In the genomic region with DNA sequence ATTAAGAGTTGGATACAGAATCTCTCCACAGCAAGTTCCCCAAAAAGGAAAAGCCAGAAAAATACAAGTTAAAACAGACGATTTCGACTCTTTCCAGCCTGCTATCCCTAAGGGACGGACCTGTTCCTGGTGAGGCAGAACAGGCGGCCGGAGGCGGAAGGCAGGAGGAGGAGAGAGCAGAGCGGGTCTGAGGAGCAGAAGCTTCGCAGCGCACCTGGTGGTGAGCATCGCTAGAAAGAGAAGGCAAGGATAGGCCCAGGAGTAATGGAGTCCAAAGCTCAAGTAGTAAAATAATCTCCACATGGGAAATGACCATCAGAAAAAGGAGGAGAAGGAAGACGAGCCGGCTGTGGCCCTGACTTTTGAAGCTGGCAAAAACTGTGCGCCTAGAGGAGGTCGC, we compare ENCODE assay signal across 20 mouse cellular contexts. TPM values are rescaled to one million over a fixed set of nuclear protein-coding genes. Genes with fewer than 3 reads are reported as not detected.
DNase-seq lines count a peak whose midpoint lies in the region; ATAC-seq and TF ChIP-seq lines count a peak whose summit lies in the region.
"Had no signal": no experiment of that assay in that cellular context is flagged by ENCODE, and none has a peak within 500 bp of the region (broad histone marks: within the 10 kb centered on the region; RNA-seq: fewer than 3 reads in every experiment).

No protein-coding gene starts in this region.

- H3K4me1 ChIP-seq in heart, embryonic 12.5 days (replicated peaks) = no peaks in the 10 kb centered on the region
- no peaks in the 10 kb centered on the region for H3K4me1 ChIP-seq in E14TG2a.4 (replicated peaks; ENCODE audit: low read depth, low read length)
- no peaks in the 10 kb centered on the region for H3K4me1 ChIP-seq in intestine, postnatal 0 days (replicated peaks; ENCODE audit: control insufficient read depth, insufficient read depth, low read length)
- H3K4me1 ChIP-seq: embryonic facial prominence, embryonic 10.5 days; hindbrain, embryonic 10.5 days had no signal

- no peaks in the 10 kb centered on the region for H3K27me3 ChIP-seq in heart, embryonic 12.5 days (replicated peaks)
- H3K27me3 ChIP-seq in E14TG2a.4 (ENCODE audit: insufficient read depth, low read length) = peaks cover 17% of the 10 kb centered on the region
- H3K27me3 ChIP-seq in intestine, postnatal 0 days (replicated peaks; ENCODE audit: control insufficient read depth, insufficient read depth, low read length) = no peaks in the 10 kb centered on the region

- WGBS in heart, embryonic 12.5 days = 66% methylated on average over 14 of the region's 14 CpGs
- 24% methylated on average over 14 of the region's 14 CpGs for WGBS in intestine, postnatal 0 days

- H3K9ac ChIP-seq in heart, embryonic 12.5 days = no peak overlapping the region
- H3K9ac ChIP-seq in intestine, postnatal 0 days (ENCODE audit: low read depth, low read length) = no peak overlapping the region
- H3K9ac ChIP-seq: hindbrain, embryonic 14.5 days had no signal

- peak; percentile 53 for DNase-seq in heart, adult 11 months
- peak; percentile 58 for DNase-seq in R1 (ENCODE audit: low read depth, low spot score)
- DNase-seq in lung, postnatal 36 days = no peak
- DNase-seq in adrenal gland, postnatal 36 days = no peak
- no peak for DNase-seq in cerebellum, postnatal 36 days
- DNase-seq: adrenal gland, postnatal 10 days; cerebellum, adult 11-12 months; cerebellum, adult 9-10 months; cerebellum, postnatal 25 days; gastrocnemius, postnatal 10 days; heart, adult 2 months had no signal

- no peaks in the 10 kb centered on the region for H3K9me3 ChIP-seq in heart, embryonic 12.5 days (replicated peaks)
- no peaks in the 10 kb centered on the region for H3K9me3 ChIP-seq in E14TG2a.4 (ENCODE audit: low read length)
- H3K9me3 ChIP-seq in intestine, postnatal 0 days (ENCODE audit: control insufficient read depth) = no peaks in the 10 kb centered on the region
- H3K9me3 ChIP-seq: G1E; hindbrain, embryonic 10.5 days had no signal

- no peak overlapping the region for H3K4me2 ChIP-seq in heart, embryonic 12.5 days
- peak overlapping the region; percentile 4 for H3K4me2 ChIP-seq in intestine, postnatal 0 days (replicated peaks; ENCODE audit: low read depth)
- H3K4me2 ChIP-seq: heart, embryonic 11.5 days; hindbrain, embryonic 14.5 days had no signal

- H3K27ac ChIP-seq in heart, embryonic 12.5 days (ENCODE audit: poor library complexity, severe bottlenecking) = no peak overlapping the region
- peak overlapping the region; percentile 67 for H3K27ac ChIP-seq in intestine, postnatal 0 days (ENCODE audit: low read depth, low read length)
- H3K27ac ChIP-seq: embryonic facial prominence, embryonic 10.5 days; heart, adult 2 months; hindbrain, embryonic 10.5 days; hindbrain, embryonic 14.5 days had no signal

- ATAC-seq in heart, embryonic 12.5 days (ENCODE audit: insufficient number of reproducible peaks, low FRiP score) = no peak
- ATAC-seq in intestine, postnatal 0 days = peak; percentile 88
- ATAC-seq: forebrain, embryonic 14.5 days had no signal

- H3K36me3 ChIP-seq in heart, embryonic 12.5 days = no peaks in the 10 kb centered on the region
- H3K36me3 ChIP-seq in E14TG2a.4 (ENCODE audit: insufficient read depth, low read length) = no peaks in the 10 kb centered on the region
- no peaks in the 10 kb centered on the region for H3K36me3 ChIP-seq in intestine, postnatal 0 days (ENCODE audit: control insufficient read depth, insufficient read depth)
- H3K36me3 ChIP-seq: embryonic facial prominence, embryonic 10.5 days; G1E; hindbrain, embryonic 10.5 days had no signal

- H3K4me3 ChIP-seq in heart, embryonic 12.5 days = no peak overlapping the region
- H3K4me3 ChIP-seq in E14TG2a.4 (replicated peaks; ENCODE audit: low read length) = peak overlapping the region; percentile 32
- H3K4me3 ChIP-seq in intestine, postnatal 0 days (ENCODE audit: low read depth, low read length) = no peak overlapping the region
- H3K4me3 ChIP-seq: embryonic facial prominence, embryonic 10.5 days; heart, adult 2 months; hindbrain, embryonic 10.5 days had no signal

- no peak for TF ChIP-seq CTCF in E14TG2a.4 (conservative IDR thresholded peaks at IDR 0.05; ENCODE audit: low read length)
- peak; percentile 63 for TF ChIP-seq CTCF in intestine, postnatal 0 days (IDR thresholded peaks at IDR 0.05; ENCODE audit: low read depth)

RNA-seq across cellular contexts. Expression of gene Pccb, which starts 18.6 kb away (rescaled TPM):
- 21.6 TPM in 2 replicates for polyA plus RNA-seq in heart, embryonic 12.5 days (2016; fragmentation: Nextera tagmentation; extraction: Ambion mirVana)
- 30.4 and 31.2 TPM in 2 replicates for polyA plus RNA-seq in intestine, postnatal 0 days (2015; fragmentation: Nextera tagmentation; extraction: Ambion mirVana)
- total RNA-seq in adrenal gland, postnatal 36 days (2021) = 100 to 1,000 TPM; 106 to 178 TPM

RNA-seq across cellular contexts. Expression of gene Msl2, which starts 20.6 kb away (rescaled TPM):
- 5.3 and 6.0 TPM in 2 replicates for polyA plus RNA-seq in heart, embryonic 12.5 days (2016; fragmentation: Nextera tagmentation; extraction: Ambion mirVana)
- 4.6 and 5.6 TPM in 2 replicates for polyA plus RNA-seq in intestine, postnatal 0 days (2015; fragmentation: Nextera tagmentation; extraction: Ambion mirVana)
- 10 to 100 TPM; 50.5 to 56.6 TPM for total RNA-seq in adrenal gland, postnatal 36 days (2021)

Comparison
In these comparisons a context has a peak if more than half of its experiments do, and no peak if none do; other contexts are left out.
1. DNase-seq: peak in heart, adult 11 months (single experiment) and R1 (single experiment); none in lung, postnatal 36 days (single experiment), adrenal gland, postnatal 36 days (0 of 2) and cerebellum, postnatal 36 days (0 of 2).